Mouse (Mus musculus) neural tube, embryonic 11.5 days (tissue): ENCODE data around the gene Bmp6. TPM values are rescaled to one million over a fixed set of nuclear protein-coding genes. Genes with fewer than 3 reads are reported as not detected.

Experiments
- ATAC-seq: fragments of 200-750 bp; cut with Nextera tagmentation; 2 replicates; pipeline ENCODE4 v1.8.0; 2017; ENCODE audit warnings: moderate number of reproducible peaks, mild to moderate bottlenecking, moderate TSS enrichment, moderate library complexity; ENCODE audit not compliant: insufficient read depth, low FRiP score, low TSS enrichment
- DNase-seq: peaks from one replicate; pipeline ENCODE4 v3.0.0-alpha.2; 2015; ENCODE audit warnings: low spot score
- H3K27ac ChIP-seq: fragments of 300-500 bp; sonication (generic); 2 replicates; pipeline ENCODE4 v1.5.1; 2014; ENCODE audit warnings: low read depth, mild to moderate bottlenecking, low read length
- H3K27me3 ChIP-seq: fragments of 300-500 bp; sonication (generic); 2 replicates; pipeline ENCODE4 v1.6.1; 2014; ENCODE audit warnings: mild to moderate bottlenecking, low read length, mixed read lengths; ENCODE audit not compliant: control insufficient read depth, insufficient read depth
- H3K36me3 ChIP-seq: fragments of 300-500 bp; sonication (generic); 2 replicates; pipeline ENCODE4 v1.6.1; 2014; ENCODE audit warnings: mild to moderate bottlenecking, low read length, moderate library complexity, mixed read lengths; ENCODE audit not compliant: control insufficient read depth, insufficient read depth
- H3K4me1 ChIP-seq: fragments of 300-500 bp; sonication (generic); 2 replicates; pipeline ENCODE4 v1.6.1; 2014; ENCODE audit warnings: low read length, mixed read lengths; ENCODE audit not compliant: control insufficient read depth, insufficient read depth
- H3K4me2 ChIP-seq: fragments of 300-500 bp; sonication (generic); 2 replicates; pipeline ENCODE4 v1.6.1; 2014; ENCODE audit warnings: low read depth, mild to moderate bottlenecking, moderate library complexity
- H3K4me3 ChIP-seq: fragments of 300-500 bp; sonication (generic); 2 replicates; pipeline ENCODE4 v1.5.1; 2014; ENCODE audit warnings: low read depth, low read length
- H3K9ac ChIP-seq: fragments of 300-500 bp; sonication (generic); 2 replicates; pipeline ENCODE4 v1.6.1; 2014; ENCODE audit warnings: mild to moderate bottlenecking, low read length
- H3K9me3 ChIP-seq: fragments of 300-500 bp; sonication (generic); 2 replicates; pipeline ENCODE4 v1.6.1; 2016; ENCODE audit warnings: low read length; ENCODE audit not compliant: control insufficient read depth
- WGBS: fragments of 180-500 bp; shearing (Covaris S2); extraction: QIAGEN DNeasy Blood & Tissue Kit; methylation state at CpG from one replicate; pipeline ENCODE4 v1.1.7; 2014; 5-methylcytosine and 5-hydroxymethylcytosine counted together
- polyA plus RNA-seq: library from polyadenylated mRNA; unstranded; fragments of >200 nt; fragmentation: Nextera tagmentation; extraction: Ambion mirVana; gene quantifications from 2 replicates; pipeline ENCODE4 v1.2.1, GENCODE M21; 2014

Bmp6 gene
- polyA plus RNA-seq, 1 experiment from 2014 or later: 2.2 TPM

- peaks cover 41% of the 10 kb centered on the region for H3K27me3 ChIP-seq
- no peaks in the 10 kb centered on the region for H3K36me3 ChIP-seq
- ATAC-seq (no peak), DNase-seq (no peak)
- no peaks in the 10 kb centered on the region for H3K9me3 ChIP-seq
- peaks cover 9% of the 10 kb centered on the region; the same call in 1 of the 2 replicates for H3K4me1 ChIP-seq
- H3K4me2 ChIP-seq: no peak overlapping the region
- no peak overlapping the region for H3K9ac ChIP-seq
- H3K4me3 ChIP-seq: no peak overlapping the region
- no peak overlapping the region for H3K27ac ChIP-seq
- 76% methylated on average over 4 of the region's 4 CpGs for WGBS
These were observed 4.1 kb downstream of the Bmp6 start for GRCm38 (mm10) chr13:38349046-38349445.

- DNase-seq: no peak
- no peak overlapping the region for H3K27ac ChIP-seq
- no peak for ATAC-seq
- H3K36me3 ChIP-seq: no peaks in the 10 kb centered on the region
- 76% methylated on average over 5 of the region's 5 CpGs for WGBS
- no peak overlapping the region for H3K4me2 ChIP-seq
- H3K27me3 ChIP-seq: peaks cover 33% of the 10 kb centered on the region
- peaks cover 10% of the 10 kb centered on the region; the same call in 1 of the 2 replicates for H3K4me1 ChIP-seq
- H3K4me3 ChIP-seq: no peak overlapping the region
- H3K9ac ChIP-seq: no peak overlapping the region
- H3K9me3 ChIP-seq: no peaks in the 10 kb centered on the region
These were observed 4.9 kb downstream of the Bmp6 start for GRCm38 (mm10) chr13:38349818-38350217.

GRCm38 (mm10) chr13:38351996-38352395, 7.1 kb downstream of the Bmp6 start:
- H3K27me3 ChIP-seq: peaks cover 11% of the 10 kb centered on the region
- DNase-seq (no peak), ATAC-seq (no peak)
- no peaks in the 10 kb centered on the region for H3K36me3 ChIP-seq
- no peak overlapping the region for H3K4me2 ChIP-seq
- no peak overlapping the region for H3K4me3 ChIP-seq
- H3K4me1 ChIP-seq: peaks cover 4% of the 10 kb centered on the region; the same call in 1 of the 2 replicates
- H3K9ac ChIP-seq: no peak overlapping the region
- 9% methylated on average over 5 of the region's 5 CpGs for WGBS
- no peak overlapping the region for H3K27ac ChIP-seq
- no peaks in the 10 kb centered on the region for H3K9me3 ChIP-seq

GRCm38 (mm10) chr13:38352986-38353385, 8.1 kb downstream of the Bmp6 start:
- Histone ChIP-seq H3K9ac (no peak overlapping the region), H3K9me3 (no peaks in the 10 kb centered on the region), H3K27me3 (peaks cover 1% of the 10 kb centered on the region; the same call in 1 of the 2 replicates), H3K4me1 (0 out of 2 replicates have a peak, but pooled peaks cover 2% of the 10 kb centered on the region), H3K36me3 (no peaks in the 10 kb centered on the region), H3K4me2 (no peak overlapping the region), H3K4me3 (no peak overlapping the region), H3K27ac (no peak overlapping the region)
- DNase-seq (no peak), ATAC-seq (no peak)
- WGBS: 77% methylated on average over 10 of the region's 10 CpGs

GRCm38 (mm10) chr13:38353420-38354255, 8.7 kb downstream of the Bmp6 start:
- no peaks in the 10 kb centered on the region for H3K9me3 ChIP-seq
- H3K9ac ChIP-seq: no peak overlapping the region
- WGBS: 68% methylated on average over 24 of the region's 24 CpGs
- no peak overlapping the region for H3K4me2 ChIP-seq
- DNase-seq (no peak), ATAC-seq (no peak)
- 0 out of 2 replicates have a peak, but pooled peaks cover 2% of the 10 kb centered on the region for H3K4me1 ChIP-seq
- no peaks in the 10 kb centered on the region for H3K36me3 ChIP-seq
- H3K27ac ChIP-seq: no peak overlapping the region
- H3K4me3 ChIP-seq: no peak overlapping the region
- no peaks in the 10 kb centered on the region for H3K27me3 ChIP-seq

GRCm38 (mm10) chr13:38354284-38354683, 9.4 kb downstream of the Bmp6 start:
- Histone ChIP-seq H3K4me1 (0 out of 2 replicates have a peak, but pooled peaks cover 2% of the 10 kb centered on the region), H3K9ac (no peak overlapping the region), H3K27ac (no peak overlapping the region), H3K4me3 (no peak overlapping the region), H3K36me3 (no peaks in the 10 kb centered on the region), H3K4me2 (no peak overlapping the region), H3K27me3 (no peaks in the 10 kb centered on the region), H3K9me3 (no peaks in the 10 kb centered on the region)
- DNase-seq (no peak), ATAC-seq (no peak)
- 81% methylated on average over 1 of the region's 1 CpGs for WGBS

- 88% methylated on average over 4 of the region's 4 CpGs for WGBS
- no peak for DNase-seq
- Histone ChIP-seq H3K36me3 (no peaks in the 10 kb centered on the region), H3K4me2 (no peak overlapping the region), H3K27me3 (no peaks in the 10 kb centered on the region), H3K9ac (no peak overlapping the region), H3K4me3 (no peak overlapping the region), H3K9me3 (no peaks in the 10 kb centered on the region), H3K27ac (no peak overlapping the region), H3K4me1 (0 out of 2 replicates have a peak, but pooled peaks cover 2% of the 10 kb centered on the region)
- ATAC-seq: no peak
These were observed 14.1 kb downstream of the Bmp6 start for GRCm38 (mm10) chr13:38359045-38359444.

GRCm38 (mm10) chr13:38362751-38363150, 17.8 kb downstream of the Bmp6 start:
- WGBS: 78% methylated on average over 4 of the region's 4 CpGs
- no peaks in the 10 kb centered on the region for H3K36me3 ChIP-seq

GRCm38 (mm10) chr13:38363869-38364268, 19.0 kb downstream of the Bmp6 start:
- Histone ChIP-seq H3K27me3 (no peaks in the 10 kb centered on the region), H3K4me1 (no peaks in the 10 kb centered on the region), H3K9ac (no peak overlapping the region), H3K4me3 (no peak overlapping the region), H3K27ac (no peak overlapping the region), H3K4me2 (no peak overlapping the region), H3K9me3 (no peaks in the 10 kb centered on the region), H3K36me3 (no peaks in the 10 kb centered on the region)
- DNase-seq: no peak
- no peak for ATAC-seq
- 83% methylated on average over 7 of the region's 7 CpGs for WGBS

More at GRCm38 (mm10) chr13:38362751-38363150, 17.8 kb downstream of the Bmp6 start:
- DNase-seq (no peak), ATAC-seq (no peak)
- H3K9ac ChIP-seq: no peak overlapping the region
- no peaks in the 10 kb centered on the region for H3K4me1 ChIP-seq
- H3K4me3 ChIP-seq: no peak overlapping the region
- H3K4me2 ChIP-seq: no peak overlapping the region
- no peaks in the 10 kb centered on the region for H3K27me3 ChIP-seq
- H3K9me3 ChIP-seq: no peaks in the 10 kb centered on the region
- no peak overlapping the region for H3K27ac ChIP-seq
